Mouse (Mus musculus) inflammation-experienced regulatory T-cells, adult 6 months (primary cell): ENCODE measurements around the gene Scamp3. TPM values are rescaled to one million over a fixed set of nuclear protein-coding genes. Genes with fewer than 3 reads are reported as not detected.
"Not testable (repeated sequence)": the region's sequence is repeated elsewhere in the genome, so short reads cannot be mapped to it uniquely, and the experiment has no call there.

ENCODE experiments used
- ATAC-seq: one replicate; pipeline ENCODE4 v1.8.0; 2017
- polyA plus RNA-seq, 3 experiments: library from polyadenylated mRNA; unstranded; fragments of 100-300 nt; shearing (Covaris generic); gene quantifications; one replicate each; pipeline ENCODE4 v1.2.1; 2017

The Scamp3 gene
- polyA plus RNA-seq, 3 experiments from 2014 or later = 168 to 216 (median 185) TPM

DNA sequence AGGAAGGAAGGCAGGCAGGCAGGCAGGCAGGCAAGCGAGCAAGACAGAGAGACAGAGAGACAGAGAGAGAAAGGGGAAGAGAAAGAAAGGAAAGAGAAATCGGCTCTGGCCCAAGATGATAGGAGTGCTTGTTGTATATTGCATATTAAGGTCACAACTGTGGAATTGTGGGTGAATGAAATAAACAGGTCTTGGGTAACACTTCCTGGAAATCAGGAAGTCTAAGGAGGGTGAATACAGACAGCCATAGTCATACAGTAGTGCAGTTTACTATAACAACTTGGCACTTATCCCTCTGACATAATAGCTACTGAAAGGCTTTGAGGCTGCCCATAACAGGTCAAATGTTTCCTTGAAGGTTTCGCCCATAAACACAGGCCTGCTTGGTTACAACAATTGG lies 22.6 kb downstream of the Scamp3 start:
- ATAC-seq = no peak

DNA sequence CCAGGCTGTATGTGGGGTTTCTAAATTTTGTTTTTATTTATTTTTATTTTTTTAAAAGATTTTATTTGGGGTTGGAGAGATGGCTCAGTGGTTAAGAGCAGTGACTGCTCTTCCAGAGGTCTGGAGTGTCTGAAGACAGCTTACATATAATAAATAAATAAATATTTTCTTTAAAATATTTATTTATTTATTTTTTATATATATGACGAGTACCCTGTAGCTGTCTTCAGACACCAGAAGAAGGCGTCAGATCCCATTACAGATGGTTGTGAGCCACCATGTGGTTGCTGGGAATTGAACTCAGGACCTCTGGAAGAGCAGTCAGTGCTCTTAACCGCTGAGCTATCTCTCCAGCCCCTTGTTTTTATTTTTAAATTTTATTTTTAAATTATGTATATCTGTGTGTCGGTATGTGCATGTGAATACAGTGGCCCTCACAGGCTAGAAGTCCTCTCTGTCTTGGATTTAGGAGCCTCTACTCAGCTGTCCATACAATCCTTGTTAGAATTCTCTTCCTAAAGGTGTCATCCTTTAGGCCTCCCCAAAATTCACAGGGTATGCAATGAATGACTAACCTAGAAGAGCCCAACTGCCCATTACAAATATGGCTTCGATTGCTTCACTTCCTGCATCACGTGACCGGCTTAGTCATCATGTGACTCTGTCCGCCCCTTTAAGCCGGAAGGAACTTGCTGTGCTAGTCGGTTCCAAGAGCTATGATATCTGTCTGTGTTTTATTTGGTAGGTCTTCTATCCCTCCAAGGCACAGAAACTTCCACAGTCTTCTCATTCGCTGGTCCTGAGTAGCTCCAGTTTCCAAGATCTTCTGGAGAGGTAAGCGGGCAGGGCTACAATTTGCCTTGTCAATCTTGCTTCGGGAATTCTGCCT lies 25.2 kb downstream of the Scamp3 start, which contains the start of gene Gba:
Gene Gba, plus strand, starts transcription at position 676 of the 889 bp plus-strand sequence.
- peak; percentile 91 for ATAC-seq

DNA sequence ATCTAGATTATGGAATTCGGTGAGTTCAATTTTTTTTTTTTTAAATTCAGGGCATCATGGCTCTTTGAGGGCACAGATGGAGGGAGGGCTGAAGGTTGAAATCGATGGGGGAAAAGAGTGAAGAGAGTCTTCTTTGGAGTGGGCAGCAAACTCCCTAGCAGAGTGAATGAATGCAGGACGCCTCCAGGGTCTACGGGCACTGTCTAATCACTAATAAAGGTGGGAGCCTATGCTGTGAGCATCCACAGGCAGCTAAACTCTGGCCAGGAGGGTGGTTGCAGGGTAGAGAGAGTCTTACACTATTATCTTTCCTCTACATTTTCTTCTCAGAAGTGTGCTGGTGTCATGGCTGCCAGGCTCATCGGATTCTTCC lies 25.9 kb downstream of the Scamp3 start:
- no peak for ATAC-seq

DNA sequence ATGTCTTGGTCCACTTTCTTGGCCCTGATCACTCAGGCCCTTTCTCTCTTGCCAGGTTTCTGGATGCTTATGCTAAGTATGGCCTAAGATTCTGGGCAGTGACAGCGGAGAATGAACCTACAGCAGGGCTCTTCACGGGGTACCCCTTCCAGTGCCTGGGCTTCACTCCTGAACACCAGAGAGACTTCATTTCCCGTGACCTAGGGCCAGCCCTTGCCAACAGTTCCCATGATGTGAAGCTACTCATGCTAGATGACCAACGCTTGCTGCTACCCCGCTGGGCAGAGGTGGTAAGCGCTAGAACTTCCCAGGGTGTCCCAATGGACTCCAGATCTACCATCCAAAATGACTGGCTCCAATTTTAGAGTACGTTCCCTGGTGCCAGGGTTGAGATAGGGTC lies 28.8 kb downstream of the Scamp3 start:
- no peak for ATAC-seq

- no peak for ATAC-seq
Observed at GRCm38 (mm10) chr3:89206695-89207094, 29.4 kb downstream of the Scamp3 start.

GRCm38 (mm10) chr3:89208075-89208657 lies 30.9 kb downstream of the Scamp3 start:
- no peak for ATAC-seq

DNA sequence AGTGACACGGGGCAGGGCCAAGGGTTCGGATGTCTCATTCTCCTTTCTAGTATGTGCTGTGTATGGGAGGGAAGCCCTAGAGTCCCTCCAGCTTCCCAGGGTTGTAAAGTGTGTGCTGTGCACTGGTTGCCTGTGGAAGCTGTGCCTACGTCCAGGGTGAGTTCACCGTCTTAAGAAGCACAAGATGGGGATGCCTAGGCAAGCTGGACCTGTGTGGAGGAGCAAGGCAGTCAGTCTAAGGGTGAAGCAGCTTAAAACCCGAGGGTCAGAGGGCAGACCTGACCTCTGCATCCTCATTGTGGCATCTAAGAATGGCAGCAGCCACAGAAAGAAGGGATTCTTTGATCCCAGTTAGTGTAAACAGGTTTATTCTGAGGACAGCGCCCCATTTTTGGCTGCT lies 31.5 kb downstream of the Scamp3 start:
- no peak for ATAC-seq

DNA sequence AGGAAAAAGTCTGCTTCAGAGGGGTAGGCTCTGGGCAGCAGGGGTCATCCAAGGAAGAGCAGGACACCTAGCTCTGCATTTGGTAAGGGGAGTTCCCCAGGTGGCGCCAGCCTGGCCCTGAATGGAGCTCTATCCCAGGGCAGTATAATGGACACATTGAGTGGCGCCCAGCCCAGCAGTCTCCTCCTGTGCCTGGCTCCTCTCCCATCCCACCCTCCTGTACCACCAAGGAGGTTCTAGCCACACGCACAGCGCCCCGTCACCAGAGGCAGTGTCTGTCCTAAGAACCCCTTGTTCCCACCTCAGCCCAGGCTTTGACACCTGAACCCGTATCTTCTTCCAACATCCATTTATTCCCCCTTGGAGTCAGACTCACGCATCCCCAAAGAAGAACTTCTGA lies 32.5 kb downstream of the Scamp3 start:
- ATAC-seq = no peak

GRCm38 (mm10) chr3:89210162-89210561 lies 32.9 kb downstream of the Scamp3 start:
- ATAC-seq = no peak

DNA sequence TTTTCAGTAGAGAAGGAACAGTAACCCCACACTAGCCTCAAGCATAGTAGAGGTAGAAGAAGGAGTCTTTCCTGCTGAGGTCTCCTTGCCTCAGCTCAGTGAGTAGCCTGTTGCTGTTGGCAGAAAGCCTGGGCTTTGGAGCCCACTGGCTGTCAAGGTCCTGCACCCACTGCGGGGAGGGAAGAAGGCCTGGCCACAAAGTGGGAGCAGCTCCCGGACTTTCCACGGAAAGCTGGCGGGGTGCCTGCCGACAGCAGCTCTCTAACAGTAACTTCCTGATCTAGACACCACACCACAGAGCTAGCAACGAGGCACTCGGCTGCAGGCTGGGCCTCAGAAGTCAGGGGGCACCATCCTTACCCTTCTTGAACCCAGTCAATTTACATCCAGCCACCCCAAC lies 33.5 kb downstream of the Scamp3 start:
- ATAC-seq = no peak

GRCm38 (mm10) chr3:89213803-89214530 lies 36.7 kb downstream of the Scamp3 start:
- peak; percentile 86 for ATAC-seq

DNA sequence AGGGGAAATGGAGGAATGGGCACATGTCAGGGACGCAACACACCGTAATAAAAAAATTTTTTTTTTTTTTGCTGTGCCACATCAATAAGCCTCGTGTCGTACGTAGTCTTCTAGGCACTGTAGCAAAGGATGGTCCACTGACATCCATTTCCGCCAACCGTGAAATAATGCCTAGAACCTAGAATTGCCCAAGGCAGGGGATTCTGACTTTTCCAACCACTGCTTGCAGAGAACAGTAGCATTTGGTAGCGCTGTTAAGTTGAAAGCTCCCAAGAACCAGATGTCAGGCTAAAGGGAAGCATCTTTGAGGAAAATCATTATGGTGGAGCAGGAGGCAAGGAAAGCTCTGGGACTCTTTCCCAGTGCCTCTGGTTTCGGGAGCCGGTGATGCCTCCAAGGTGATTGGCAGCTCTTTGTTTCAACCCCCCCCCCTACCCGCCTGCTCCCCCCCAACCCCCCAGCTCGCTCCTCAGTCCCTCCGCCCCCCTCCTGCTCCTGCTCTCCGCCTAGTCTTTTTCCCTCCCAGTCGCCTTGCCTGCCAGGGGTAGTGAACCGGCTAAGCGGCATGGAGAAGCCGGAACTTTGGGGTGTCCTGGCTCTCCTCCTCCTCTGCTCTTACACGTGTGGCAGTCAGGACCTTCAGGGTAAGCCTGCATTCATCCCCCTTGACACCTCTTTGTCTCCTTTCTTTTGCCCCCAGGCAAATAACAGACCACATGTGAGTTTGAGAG lies 37.6 kb downstream of the Scamp3 start, which contains the start of gene Thbs3:
Gene Thbs3, plus strand, starts transcription at position 500 of the 731 bp plus-strand sequence.
- peak; percentile 51 for ATAC-seq

GRCm38 (mm10) chr3:89215853-89216252 lies 38.6 kb downstream of the Scamp3 start:
- peak; percentile 39 for ATAC-seq

- not testable (repeated sequence) for ATAC-seq
Observed at GRCm38 (mm10) chr3:89216407-89216806, 39.1 kb downstream of the Scamp3 start.

DNA sequence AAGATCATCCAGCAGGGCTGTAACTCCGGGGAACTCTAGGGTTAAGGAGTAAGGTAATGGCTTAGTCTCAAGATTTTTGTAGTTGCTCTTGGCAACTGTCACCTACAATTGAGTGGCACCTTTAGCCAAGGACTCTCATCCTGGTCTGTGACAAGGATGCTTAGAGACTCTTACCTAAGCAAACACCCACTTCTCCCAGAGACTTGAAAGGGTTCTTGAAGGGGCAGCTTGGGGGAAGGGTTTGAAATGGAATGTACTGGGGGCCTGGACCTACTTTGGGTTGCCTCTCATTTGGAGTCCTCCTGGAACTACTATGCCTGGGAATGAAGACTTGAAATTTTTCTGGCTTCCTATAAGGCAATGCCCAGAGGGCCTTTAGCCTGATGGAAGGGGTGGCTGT lies 41.0 kb downstream of the Scamp3 start:
- ATAC-seq = no peak

DNA sequence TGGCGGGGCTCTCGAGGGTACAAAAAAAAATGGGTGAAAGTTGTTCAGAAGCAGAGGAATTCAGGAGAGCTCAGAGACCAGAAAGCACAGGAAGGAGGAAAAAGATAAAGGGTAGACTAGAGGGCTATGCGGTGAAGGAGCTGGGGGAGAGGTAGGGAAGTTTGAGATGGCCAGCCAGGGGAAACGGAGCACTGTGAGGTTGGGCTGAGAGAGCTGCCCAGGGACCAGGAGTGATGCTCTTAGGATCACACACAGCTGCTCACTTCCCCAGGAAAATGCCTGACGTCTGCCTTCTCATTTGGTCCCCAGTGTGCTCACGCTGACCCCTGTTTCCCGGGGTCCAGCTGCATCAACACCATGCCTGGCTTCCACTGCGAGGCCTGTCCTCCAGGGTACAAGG lies 42.3 kb downstream of the Scamp3 start:
- ATAC-seq = no peak

DNA sequence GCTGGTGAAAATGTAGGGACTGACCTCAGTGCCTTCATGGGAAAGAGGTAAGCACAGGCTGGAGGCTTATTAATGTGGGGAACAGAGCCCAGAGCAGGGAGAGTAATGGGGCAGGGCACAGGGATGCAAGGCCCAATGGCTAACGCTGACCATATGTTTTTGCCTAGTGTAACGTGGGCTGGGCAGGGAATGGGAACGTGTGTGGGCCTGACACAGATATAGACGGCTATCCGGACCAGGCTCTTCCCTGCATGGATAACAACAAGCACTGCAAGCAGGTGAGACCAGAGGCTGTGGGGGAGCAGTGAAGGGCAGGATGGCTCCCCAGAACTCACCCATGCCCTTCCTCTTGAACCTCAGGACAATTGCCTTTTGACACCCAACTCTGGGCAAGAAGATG lies 43.9 kb downstream of the Scamp3 start:
- ATAC-seq = no peak

GRCm38 (mm10) chr3:89224796-89225195 lies 47.5 kb downstream of the Scamp3 start:
- no peak for ATAC-seq

GRCm38 (mm10) chr3:89225321-89225815 lies 48.1 kb downstream of the Scamp3 start:
- no peak for ATAC-seq

- ATAC-seq = no peak
Observed at GRCm38 (mm10) chr3:89225918-89226317, 48.6 kb downstream of the Scamp3 start.

- ATAC-seq = no peak
Observed at GRCm38 (mm10) chr3:89226361-89226760, 49.1 kb downstream of the Scamp3 start.

- no peak for ATAC-seq
Observed at GRCm38 (mm10) chr3:89226900-89227299, 49.6 kb downstream of the Scamp3 start, which contains the start of gene Mtx1. Mtx1 (minus strand) TSS chr3:89227088.
